Mouse (Mus musculus): ENCODE data around the gene Rasal3.

Rasal3 gene

DNA sequence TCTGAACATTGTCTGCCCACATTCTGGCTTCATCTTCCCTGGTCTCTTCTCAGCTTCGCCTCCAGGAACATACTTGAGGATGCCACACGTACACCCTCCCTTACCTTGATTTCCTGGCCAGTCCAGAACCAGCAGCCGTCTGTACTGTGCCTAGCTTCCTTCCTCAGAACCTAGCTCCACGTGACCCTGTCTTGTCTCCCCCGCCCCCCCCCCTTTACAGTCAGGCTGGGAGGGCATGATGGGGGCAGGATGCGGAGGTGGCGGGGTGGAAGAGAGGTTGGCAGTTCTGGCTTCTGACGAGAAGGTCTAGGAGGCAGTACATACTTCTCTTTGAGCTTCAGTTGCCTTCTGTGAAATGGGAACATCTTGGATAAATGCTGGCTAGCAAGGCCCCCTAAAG, at the start of gene Rasal3:
Rasal3 (minus strand) TSS at position 167 of the 400 bp plus-strand sequence.
- DNase-seq, result no peak

DNA sequence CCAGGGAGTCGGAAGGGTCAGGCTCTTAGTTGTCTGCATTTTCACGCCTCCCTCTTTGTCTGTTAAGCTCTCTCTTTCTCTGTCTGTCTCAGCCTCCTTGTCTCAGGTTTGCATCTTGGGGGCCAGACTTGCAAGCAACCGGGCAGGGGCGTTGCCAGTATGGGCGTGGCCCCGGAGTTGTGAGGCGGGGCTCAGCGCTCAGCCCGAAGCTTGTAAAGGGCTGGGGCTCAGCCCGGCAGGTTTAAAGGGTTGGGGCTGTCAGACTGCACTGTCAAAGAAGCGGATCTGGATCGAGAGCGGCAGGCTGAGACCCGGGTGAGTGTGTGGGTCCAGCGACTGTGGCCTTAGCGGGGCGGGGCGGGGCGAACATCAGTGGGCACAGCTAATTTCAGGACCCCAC, 49.1 kb upstream of the Rasal3 start, which contains the start of gene Cyp4f39:
Cyp4f39 (plus strand) TSS at position 242 of the 400 bp plus-strand sequence.
- peak; percentile 37 to 54 for DNase-seq

DNA sequence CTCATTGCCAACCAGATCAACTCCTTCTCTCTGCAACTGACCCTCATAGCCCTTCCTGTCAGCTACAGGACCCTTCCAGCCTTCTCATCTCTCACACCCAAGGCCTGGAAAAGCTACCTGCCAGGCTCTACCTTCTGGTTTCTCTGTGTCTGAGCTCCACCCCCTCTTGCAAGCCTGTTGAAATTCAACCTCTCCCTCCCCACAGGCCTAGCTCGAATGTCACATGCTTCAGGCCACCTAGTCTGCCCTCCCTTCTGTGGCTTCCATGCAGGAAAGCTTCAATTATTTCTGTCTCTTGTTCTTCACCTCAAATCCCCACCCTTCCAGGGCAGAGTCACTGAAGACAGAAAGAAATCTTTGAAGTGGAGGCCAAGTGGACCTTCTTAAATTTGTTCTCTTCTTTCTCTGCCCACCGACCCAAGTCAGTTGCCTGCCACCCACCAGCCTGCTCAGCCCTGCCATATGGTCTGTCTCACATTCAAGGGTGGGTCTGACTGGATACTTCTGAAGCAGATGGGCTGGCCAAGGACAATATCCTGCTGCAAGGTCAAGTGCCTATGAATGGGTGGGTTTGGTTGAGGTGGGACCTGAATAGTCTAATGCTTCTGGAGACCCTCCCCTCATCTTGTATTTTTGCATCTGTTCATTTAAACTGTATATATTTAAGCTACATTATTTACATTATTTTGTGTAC, 47.6 kb upstream of the Rasal3 start:
- DNase-seq, result no peak

DNA sequence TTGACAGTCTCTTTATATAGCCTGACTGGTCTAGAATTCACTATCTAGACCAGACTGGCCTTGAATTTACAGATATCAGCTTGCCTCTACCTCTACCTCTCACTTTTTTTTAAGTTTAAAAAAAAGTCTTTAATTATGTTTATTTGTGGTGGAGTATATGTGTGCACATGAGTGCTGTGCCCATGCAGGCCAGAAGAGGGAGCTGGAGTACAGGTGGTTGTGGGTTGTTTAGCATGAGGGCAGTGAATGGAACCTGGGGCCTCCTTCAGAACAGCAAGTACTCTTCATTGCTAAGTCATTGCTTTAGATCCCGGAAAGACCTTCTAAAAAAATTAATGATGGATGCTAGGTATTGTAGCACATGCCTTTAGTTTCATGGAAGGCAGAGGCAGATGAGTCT, 45.7 kb upstream of the Rasal3 start:
- no peak for DNase-seq

DNA sequence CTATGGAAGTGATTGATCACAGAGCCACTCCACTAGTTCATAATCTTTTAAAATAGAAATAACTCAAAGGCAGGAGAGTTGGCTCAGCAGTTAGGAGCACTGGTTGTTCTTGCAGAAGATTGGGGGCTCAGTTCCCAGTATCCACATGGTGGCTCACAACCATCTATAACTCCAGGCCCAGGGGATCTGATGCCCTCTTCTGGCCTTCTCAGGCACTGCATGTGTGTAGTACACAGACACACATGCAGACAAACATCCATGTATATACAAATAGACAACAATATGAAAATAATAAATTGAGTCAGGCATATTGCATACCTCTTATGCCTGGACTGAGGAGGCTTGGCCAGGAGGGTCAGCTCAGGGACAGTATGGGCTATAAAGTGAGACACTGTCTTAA, 43.8 kb upstream of the Rasal3 start:
- DNase-seq, result no peak

DNA sequence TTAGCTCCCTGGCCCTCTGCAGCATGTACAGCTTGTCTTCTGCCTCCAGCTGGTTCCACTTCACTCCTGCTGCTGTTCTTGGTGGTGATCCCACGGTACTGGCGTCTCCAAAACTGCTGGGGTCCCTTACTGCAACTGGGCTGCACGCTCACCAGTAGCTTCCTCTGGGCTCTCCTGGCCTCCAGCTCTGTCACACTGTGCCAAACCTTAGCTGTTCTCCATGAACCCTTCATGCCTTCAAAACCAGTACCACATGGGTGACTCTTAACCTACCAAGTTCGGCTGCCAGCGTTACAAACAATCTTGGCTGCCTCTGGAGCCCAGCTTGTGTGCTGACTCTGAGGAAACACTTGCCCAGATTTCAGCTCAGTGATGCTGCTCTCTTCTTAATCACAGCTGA, 41.6 kb upstream of the Rasal3 start:
- no peak for DNase-seq

DNA sequence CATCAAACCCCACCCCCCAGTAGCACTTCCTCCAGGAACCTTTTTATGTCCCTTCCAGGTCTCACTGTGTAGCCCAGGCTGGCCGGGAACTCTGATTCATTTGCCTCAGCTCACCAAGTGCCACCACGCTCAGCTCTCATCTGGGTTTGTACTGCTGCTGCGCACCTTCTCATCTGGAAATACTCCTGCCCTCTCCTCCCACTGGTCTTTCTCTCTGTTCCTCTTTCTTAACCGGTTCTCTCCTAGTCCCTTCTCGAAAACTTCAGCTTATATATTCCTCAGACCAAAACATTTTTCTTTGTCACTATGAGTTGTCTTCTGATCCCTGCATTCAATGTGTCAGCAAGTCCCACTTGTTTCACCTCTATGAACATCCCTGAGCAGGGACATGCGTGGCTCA, 39.9 kb upstream of the Rasal3 start:
- no peak for DNase-seq

DNA sequence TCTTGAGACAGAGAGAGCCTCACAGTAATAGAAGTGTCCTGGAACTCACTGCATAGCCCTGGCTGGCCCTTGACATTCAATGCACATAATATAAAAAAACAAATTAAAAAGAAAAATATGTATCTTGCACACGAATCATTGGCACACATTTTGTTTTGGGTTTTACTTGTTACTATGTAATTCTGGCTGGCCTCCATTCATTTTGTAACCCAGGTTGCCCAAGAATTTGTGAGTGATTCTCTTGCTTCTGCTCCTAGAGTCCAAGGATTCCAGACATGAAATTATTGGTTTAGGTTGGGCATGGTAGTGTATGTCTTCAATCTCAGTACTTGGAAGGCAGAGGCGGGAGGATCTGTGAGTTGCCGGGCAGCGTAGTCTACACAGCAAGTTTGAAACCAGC, 33.7 kb upstream of the Rasal3 start:
- no peak for DNase-seq

DNA sequence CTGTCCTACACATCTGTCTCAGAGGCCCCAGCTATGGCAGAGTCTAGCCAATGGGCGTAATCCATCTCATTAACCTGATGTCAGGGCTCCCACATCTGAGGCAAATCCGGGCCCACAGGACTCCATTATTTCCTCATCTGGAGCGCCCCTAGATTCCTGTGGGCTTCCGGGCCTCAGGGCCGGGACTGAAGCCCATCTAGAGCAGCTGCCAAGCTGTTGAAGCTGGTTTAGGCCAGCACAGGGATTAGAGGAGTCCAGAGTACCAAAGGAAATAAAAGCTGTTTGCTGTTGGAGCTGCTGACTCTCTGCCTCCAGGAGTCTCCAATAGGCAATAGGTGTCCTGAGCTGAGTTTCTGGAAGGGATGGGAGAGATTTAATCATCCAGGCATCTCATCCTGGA, 31.8 kb upstream of the Rasal3 start:
- no peak for DNase-seq

DNA sequence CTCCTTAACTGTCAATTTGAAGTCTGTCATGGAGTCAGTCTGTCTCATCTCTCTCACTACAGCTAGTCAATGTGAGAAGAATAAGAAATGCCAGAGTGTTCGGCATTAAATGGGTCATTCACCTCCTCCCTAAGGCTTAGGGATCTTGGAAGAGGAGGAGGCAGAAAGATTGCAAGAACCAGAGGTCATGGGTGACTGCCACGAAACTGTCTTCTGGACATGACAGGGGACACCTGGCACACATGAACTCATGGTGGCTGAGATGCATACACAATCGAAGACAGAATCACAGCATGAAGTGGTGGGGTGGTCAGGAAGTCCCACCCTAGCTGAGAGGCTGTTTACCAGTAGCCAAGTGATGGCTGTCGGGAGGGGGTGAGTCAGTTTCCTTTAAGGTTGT, 30.9 kb upstream of the Rasal3 start:
- DNase-seq, result no peak

DNA sequence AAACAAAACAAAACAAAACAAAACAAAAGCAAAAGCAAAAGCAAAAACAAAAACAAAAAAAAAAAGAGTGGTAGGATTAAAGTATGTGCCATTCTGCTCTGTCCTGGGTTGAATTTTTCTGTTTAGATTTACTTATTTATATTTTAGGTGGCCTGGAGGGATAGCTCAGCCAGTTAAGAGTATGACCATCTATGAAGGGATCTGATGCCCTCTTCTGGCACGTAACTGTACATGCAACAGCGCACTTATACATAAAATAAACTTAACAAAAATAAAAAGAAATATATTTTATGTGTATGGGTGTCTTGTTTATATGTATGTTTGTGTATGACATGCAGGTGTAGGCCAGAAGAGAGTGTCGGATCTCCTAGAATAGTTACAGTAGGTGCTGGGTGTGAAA, 28.6 kb upstream of the Rasal3 start:
- no peak for DNase-seq

DNA sequence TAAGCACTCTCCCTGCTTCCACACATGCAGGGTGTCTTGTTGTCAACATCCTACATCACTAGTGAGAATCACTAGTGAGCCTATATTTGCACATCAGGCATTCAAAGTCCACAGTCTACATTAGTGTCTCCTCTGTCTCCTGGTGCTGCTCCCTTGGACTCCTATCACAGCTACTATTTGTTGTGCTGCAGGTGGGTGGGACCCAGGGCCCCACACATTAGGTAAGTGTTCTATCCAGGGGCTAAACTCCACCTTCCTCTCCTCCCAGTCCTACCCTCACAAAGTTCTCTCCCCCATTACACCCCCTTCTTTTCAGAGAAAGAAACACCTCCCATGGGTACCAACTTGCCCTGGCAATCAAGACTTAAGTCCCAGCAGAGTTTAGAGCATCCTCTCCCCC, 23.2 kb upstream of the Rasal3 start:
- DNase-seq, result no peak

DNA sequence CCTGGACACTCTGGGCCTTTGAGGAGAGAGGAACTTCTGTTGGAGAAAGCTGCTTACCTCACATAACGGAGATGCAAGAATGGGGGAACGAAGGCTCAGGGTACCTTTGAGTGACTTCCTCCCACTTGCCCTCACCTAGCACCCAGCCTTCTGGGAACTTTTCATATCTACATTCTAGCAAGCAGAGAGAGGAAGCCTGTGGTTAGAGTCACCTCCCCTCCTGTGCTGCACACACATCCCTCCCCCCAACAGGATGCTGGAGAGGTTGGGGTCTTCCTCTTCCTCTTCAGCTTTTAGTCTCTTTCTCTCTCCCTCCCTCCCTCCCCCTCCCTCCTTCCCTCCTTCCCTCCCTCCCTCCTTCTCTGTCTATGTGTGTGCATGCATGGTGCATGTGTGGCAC, 20.7 kb upstream of the Rasal3 start, which contains the start of gene Pglyrp2:
Pglyrp2 (minus strand) TSS at position 134 of the 400 bp plus-strand sequence.
- DNase-seq, result no peak

DNA sequence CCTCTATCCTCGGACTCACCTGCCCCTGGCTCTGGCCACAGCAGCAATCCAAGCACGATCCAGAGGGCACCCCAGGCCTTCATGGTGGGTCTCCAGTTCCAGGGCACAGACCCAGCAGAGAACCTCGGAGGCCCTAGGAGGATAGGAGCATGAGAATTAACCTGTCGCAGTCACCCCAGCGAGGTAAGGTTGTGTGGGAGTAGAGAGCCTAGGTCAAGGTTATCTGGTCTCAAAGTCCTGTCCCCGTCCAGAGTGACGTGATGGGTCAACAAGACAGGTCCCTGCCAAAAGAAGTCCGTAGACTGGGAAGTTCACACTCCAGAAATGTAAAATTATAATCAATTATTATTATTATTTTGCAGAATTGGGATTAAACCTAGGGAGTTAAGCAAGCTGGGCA, 17.4 kb upstream of the Rasal3 start:
- DNase-seq, result no peak

DNA sequence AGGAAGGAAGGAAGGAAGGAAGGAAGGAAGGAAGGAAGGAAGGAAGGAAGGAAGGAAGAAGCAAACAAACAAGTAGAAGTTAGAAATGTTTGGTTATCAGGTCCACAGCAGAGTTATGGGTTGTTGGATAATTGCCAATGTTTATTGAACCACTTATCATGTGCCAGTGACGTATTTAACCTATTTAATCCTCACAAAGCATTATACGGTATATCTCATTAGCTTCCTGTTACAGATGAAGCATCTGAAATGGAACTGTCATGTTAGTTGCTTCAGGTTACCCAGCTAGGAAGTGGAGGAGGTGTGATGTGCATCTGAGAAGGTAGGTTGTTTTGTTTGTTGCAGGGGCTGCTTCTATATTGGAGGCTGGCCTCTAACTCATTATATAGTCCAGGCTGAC, 16.6 kb upstream of the Rasal3 start:
- no peak for DNase-seq

DNA sequence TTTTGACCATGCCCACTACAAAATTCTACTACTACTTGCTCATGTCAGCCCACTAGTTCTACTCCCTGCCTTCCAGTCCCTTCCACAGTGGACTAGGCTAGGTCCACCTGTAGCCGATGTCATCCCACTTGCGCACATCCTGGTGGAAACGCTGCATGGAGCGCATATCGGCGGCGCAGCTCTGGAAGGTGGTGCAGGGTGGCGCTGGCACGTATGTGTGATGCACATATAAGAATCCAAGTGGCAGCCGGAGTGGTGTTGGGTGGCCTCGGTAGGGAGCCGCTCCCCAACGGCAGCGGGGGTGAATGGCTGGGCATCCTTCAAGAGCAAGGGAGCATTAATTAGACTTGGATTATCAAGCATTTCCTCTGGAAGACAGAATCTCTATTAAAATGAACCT, 13.4 kb upstream of the Rasal3 start:
- DNase-seq, result no peak

DNA sequence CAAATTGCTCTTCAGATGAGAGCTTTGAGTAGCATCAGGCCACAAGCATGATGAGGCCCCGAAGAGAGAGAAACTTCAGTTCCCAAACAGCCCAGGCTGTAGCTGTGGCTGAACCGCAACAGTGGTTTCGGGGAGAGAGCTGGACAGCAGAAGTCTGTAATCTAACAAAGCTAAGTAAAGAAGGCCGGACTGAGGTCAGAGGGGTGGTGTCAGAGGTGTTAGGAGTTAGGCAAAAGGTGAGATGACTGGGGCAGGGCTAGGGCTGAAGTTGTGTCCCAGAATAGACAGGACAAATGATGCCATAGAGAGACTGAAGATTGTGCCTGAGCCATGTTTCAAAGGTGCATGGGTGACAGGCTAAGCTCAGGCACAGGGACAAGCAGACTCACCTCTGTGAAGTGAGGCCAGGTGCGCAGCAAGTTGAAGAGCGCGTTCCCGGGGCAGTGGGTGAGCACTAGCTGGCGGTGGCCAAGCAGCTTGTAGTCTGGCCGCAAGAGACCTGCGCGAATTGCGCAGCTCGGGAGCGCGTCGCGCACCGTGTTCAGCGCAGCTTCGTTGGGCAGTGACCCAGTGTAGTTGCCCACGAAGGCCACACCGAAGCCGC, 12.1 kb upstream of the Rasal3 start:
- no peak for DNase-seq

DNA sequence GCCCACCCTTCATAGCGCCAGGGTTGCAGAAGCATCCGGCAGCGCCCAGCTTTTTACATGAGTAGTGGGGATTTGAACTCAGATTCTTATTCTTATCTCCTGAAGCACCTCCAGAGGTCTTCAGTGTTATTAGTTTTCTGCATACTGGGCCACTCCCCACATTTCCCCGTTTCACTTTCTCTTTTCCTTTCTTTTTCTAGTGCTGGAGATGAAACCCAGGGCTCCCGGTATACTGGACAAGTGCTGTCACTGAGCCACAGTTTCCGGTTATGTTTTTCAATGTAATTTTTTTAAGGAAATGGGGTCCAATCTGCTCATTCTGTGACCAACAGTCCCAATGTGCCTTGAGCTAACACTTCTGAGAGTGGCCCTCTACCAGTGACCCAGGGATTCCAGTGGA, 8.5 kb upstream of the Rasal3 start:
- DNase-seq, result no peak

DNA sequence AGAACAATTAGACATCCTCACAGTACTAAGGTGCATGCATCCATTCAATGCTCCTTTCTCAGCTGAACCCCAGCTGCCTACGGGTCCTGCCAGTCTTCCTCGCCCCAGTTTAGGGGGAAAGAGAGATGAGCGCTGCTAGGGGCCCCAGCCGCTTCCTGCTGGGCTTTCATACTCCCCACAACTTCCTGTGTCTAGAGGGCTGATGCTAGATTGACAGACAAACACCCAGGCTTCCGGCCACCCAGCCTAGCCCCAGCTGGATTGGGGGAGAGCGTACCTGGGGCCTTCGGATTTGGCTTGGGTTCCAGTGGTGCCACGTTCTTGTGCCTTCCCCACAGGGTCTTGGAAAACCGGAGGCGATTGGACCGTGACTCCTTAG, 615 bp downstream of the Rasal3 start:
- DNase-seq, result peak in 1 of 2 experiments; percentile 35

DNA sequence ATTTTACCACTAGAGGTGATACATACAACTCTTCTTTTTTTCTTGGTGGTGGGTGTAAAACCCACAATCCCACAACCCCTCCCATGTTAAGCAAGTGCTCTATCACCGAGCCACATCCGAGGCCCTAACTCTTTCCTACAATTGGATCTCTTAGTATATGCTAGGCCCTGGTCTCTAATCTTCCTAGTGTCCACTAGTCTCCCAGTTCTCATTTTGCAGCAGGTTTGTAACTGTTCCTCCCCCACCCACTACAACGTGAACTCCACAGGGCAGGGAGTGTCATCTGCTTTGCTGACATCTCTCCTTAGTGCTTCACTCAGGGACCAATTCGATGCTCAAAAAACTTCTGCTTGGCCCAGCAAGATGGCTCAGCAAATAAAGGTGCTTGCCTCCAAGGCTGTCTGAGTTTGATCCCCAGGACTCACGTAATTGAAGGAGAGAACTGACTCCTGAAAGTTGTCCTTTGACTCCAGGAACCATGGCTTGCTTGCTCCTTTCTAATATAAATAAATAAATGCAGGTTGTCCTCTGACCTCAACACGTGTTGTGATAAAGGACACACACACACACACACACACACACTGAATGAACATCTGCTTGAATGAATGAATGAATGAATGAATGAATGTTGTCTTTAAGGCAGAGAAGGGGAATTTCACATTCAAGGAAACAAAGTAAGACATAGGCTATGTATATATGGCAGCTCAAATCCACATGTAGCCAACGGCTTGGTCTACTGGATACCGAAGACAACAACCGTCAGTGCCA, 1.2 kb downstream of the Rasal3 start:
- no peak for DNase-seq

DNA sequence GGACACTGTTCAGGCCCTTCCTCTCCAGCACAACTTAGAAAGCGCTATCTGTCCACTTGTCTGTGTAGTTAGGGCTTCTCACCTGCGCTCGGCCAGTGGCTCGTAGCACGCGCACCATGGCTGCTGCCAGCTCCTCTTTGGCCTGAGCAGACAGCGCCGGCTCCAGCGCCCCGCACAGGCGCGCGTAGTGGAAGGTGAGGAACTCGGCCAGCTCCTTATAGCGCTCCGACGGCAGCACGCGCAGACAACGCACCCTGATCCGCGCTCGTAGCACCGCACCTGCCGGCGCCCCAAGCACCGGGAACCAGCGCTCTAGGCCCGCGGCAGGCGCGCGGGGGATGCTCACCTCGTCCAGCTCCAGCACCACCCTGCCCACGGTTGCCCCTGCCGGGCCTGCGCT, 7.1 kb downstream of the Rasal3 start:
- no peak for DNase-seq

DNA sequence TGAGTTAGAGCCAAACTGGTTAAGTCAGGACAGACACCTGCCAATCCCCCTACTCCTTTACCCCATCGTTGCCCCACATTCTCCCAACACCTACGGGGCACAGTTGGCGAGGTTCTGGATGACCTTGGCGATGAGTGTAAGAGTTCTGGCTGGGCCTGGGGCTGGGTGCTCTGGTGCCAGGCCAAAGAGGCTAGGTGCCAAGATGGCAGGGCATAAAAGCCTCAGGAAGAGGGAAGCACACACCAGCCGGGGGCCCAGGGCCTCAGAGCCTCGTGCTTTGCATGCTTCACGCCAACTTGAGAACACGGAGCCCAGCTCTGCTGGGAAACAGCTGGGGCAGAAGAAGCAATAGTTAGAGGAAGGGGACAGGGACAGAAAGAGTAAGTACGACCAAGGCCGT, 9.4 kb downstream of the Rasal3 start:
- DNase-seq, result no peak

DNA sequence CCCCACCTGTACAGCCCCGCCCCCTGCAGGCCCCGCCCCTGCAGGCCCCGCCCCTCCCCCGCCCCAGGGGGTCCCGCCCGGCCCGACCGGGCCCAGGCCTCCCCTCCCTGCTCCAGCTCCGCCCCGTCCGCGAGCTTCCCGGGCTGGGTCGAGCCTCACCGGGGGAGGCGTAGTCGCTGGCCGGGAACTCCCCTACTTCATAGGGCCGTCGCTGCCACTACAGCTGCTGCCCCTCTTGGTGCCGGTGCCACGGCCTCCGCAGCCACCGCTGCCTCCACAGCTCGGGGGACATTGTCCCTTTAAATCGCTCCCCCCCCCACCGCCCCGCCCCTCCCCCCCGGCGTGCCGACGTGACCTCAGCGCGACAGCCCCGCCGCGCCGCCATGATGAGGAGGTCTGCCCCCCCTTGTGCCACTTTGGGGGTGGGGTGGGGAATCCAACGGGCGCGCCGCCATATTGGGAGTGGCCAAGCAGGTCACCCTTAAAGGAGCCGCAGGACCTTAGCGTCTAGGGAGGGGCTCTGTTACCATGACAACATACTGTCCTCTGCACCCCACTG, 14.2 kb downstream of the Rasal3 start, which contains the start of gene Wiz:
Wiz (minus strand) TSS at position 339 of the 559 bp plus-strand sequence.
- peak; percentile 96 for DNase-seq
